Mouse (Mus musculus): Measurements from ENCODE around the gene Sh3tc1. TPM values are rescaled to one million over a fixed set of nuclear protein-coding genes. Genes with fewer than 3 reads are reported as not detected.

The Sh3tc1 gene
- polyA plus RNA-seq, 1 experiment from 2014 or later, result 2.3 TPM

DNA sequence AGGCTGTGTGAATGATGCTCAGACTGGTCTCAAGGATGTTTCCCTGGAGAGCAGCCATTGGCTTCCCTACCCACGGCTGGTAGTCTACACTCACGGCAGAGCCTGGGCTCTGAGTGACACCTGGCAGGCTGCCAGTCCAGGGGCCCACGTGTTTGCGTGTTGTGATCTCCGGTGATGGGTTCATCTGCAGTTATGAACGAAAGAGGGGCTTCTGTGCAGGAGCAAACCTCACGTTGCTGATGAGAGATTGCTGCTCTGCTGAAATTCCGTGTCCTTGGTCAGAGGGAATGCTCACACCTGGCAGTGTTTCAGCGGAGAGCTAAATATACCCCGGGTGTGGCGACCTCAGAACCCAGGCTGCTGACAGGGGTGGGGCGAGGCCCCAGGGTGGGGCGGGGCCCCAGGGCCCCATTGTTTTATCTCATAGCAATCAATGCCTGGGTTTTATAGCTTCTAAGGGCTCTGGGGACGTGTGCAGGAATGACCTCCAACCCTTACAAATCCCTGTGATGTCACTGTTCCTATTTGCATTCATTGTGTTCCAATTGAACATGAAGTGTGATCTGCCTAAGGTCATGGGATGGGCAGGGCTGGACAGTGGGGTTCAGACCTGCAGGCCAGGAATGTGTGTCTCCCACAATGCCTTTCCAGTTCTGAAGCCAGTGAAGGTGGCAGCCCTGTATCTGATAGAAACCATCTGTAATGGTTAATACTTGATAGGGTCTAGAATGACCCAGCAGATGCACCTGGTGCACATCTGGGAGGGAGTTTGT, 31.3 kb upstream of the Sh3tc1 start:
- Histone ChIP-seq H3K4me2 (ENCODE audit: low read depth, severe bottlenecking) (no peak overlapping the region), H3K36me3 (ENCODE audit: control insufficient read depth, insufficient read depth, low read length) (no peaks in the 10 kb centered on the region), H3K4me3 (ENCODE audit: low read depth, low read length) (no peak overlapping the region), H3K9me3 (ENCODE audit: control insufficient read depth, low read length) (no peaks in the 10 kb centered on the region), H3K4me1 (ENCODE audit: control insufficient read depth, insufficient read depth, low read length) (peaks cover 20% of the 10 kb centered on the region), H3K9ac (ENCODE audit: low read length) (no peak overlapping the region), H3K27me3 (ENCODE audit: control insufficient read depth, insufficient read depth, low read length) (no peaks in the 10 kb centered on the region), H3K27ac (replicated peaks; ENCODE audit: low read depth, low read length) (no peak overlapping the region)
- WGBS, result 67% methylated on average over 14 of the region's 14 CpGs
- DNase-seq (ENCODE audit: low spot score), result no peak
- ATAC-seq (ENCODE audit: insufficient number of reproducible peaks, low FRiP score, low TSS enrichment, low read depth), result no peak

DNA sequence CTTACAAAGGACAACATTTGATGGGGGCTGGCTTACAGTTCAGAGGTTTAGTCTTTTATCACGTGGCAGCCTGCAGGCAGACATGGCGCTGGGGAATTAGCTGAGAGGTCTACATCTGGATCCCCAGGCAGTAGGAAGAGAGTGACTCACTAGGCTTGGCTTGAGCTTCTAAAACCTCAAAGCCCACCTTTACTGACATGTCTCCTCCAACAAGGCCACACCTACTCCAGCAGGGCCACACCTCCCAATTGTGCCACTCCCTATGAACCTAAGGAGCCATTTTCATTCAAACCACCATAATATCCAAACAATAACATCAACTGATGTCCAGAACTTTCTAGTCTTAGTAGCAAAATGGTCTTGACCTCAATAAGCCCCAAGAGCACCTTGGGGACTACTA, 30.5 kb upstream of the Sh3tc1 start:
- DNase-seq (ENCODE audit: low spot score) (no peak), ATAC-seq (ENCODE audit: insufficient number of reproducible peaks, low FRiP score, low TSS enrichment, low read depth) (no peak)
- Histone ChIP-seq H3K27ac (replicated peaks; ENCODE audit: low read depth, low read length) (no peak overlapping the region), H3K4me2 (ENCODE audit: low read depth, severe bottlenecking) (no peak overlapping the region), H3K36me3 (ENCODE audit: control insufficient read depth, insufficient read depth, low read length) (no peaks in the 10 kb centered on the region), H3K4me1 (ENCODE audit: control insufficient read depth, insufficient read depth, low read length) (peaks cover 20% of the 10 kb centered on the region), H3K9ac (ENCODE audit: low read length) (no peak overlapping the region), H3K4me3 (ENCODE audit: low read depth, low read length) (no peak overlapping the region), H3K9me3 (ENCODE audit: control insufficient read depth, low read length) (no peaks in the 10 kb centered on the region), H3K27me3 (ENCODE audit: control insufficient read depth, insufficient read depth, low read length) (no peaks in the 10 kb centered on the region)
- WGBS, result 82% methylated on average over 2 of the region's 2 CpGs

DNA sequence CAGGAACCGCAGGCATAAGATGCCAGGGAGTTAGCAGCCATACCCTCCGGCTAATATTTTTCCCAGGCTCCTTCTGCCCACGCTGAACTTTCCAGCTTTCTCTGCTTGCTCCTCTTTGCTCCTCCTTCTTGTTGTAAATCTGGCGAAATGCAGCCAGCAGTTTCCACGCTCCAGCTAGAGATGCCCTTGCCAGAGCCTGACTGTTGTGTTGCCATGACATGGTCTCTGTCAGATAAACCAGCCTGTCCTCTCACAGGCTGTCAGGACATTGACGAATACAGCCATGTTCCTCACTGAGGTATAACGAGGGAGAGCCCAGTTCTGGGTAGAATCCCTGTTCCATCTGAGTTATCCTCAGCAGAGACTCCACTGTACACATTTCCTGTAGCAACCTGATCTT, 29.2 kb upstream of the Sh3tc1 start:
- Histone ChIP-seq H3K27me3 (ENCODE audit: control insufficient read depth, insufficient read depth, low read length) (no peaks in the 10 kb centered on the region), H3K27ac (replicated peaks; ENCODE audit: low read depth, low read length) (no peak overlapping the region), H3K4me2 (ENCODE audit: low read depth, severe bottlenecking) (no peak overlapping the region), H3K9me3 (ENCODE audit: control insufficient read depth, low read length) (no peaks in the 10 kb centered on the region), H3K9ac (ENCODE audit: low read length) (no peak overlapping the region), H3K36me3 (ENCODE audit: control insufficient read depth, insufficient read depth, low read length) (no peaks in the 10 kb centered on the region), H3K4me3 (ENCODE audit: low read depth, low read length) (no peak overlapping the region), H3K4me1 (ENCODE audit: control insufficient read depth, insufficient read depth, low read length) (peaks cover 11% of the 10 kb centered on the region)
- WGBS, result 81% methylated on average over 7 of the region's 7 CpGs
- DNase-seq (ENCODE audit: low spot score) (no peak), ATAC-seq (ENCODE audit: insufficient number of reproducible peaks, low FRiP score, low TSS enrichment, low read depth) (no peak)

GRCm38 (mm10) chr5:35768525-35768924, 28.7 kb upstream of the Sh3tc1 start:
- Histone ChIP-seq H3K27me3 (ENCODE audit: control insufficient read depth, insufficient read depth, low read length) (no peaks in the 10 kb centered on the region), H3K9me3 (ENCODE audit: control insufficient read depth, low read length) (no peaks in the 10 kb centered on the region), H3K4me3 (ENCODE audit: low read depth, low read length) (no peak overlapping the region), H3K4me2 (ENCODE audit: low read depth, severe bottlenecking) (no peak overlapping the region), H3K9ac (ENCODE audit: low read length) (no peak overlapping the region), H3K4me1 (ENCODE audit: control insufficient read depth, insufficient read depth, low read length) (peaks cover 7% of the 10 kb centered on the region), H3K36me3 (ENCODE audit: control insufficient read depth, insufficient read depth, low read length) (no peaks in the 10 kb centered on the region), H3K27ac (replicated peaks; ENCODE audit: low read depth, low read length) (no peak overlapping the region)
- ATAC-seq (ENCODE audit: insufficient number of reproducible peaks, low FRiP score, low TSS enrichment, low read depth), result no peak
- DNase-seq (ENCODE audit: low spot score), result no peak
- 79% methylated on average over 3 of the region's 3 CpGs for WGBS

DNA sequence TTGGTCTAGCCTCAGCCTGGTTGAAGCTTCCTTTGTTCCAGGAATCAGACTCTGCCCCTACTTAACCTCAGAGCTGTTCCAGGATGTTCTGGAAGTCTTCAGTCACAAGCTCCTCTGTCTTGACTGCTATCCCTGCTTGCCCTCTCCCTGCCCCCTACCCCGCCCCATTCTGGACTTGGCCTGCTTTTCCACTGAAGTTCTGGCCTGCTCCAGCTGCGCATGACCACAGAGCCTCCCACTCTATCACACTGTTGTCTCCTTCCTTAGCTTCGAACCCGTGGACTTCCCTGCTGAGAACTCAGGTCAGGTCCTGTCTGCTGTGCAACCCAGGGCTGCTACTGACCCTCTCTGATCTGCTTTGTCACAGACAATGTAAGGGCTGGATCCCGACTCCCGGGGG, 26.1 kb upstream of the Sh3tc1 start:
- 86% methylated on average over 6 of the region's 6 CpGs for WGBS
- DNase-seq (ENCODE audit: low spot score) (no peak), ATAC-seq (ENCODE audit: insufficient number of reproducible peaks, low FRiP score, low TSS enrichment, low read depth) (no peak)
- Histone ChIP-seq H3K27ac (replicated peaks; ENCODE audit: low read depth, low read length) (no peak overlapping the region), H3K4me2 (ENCODE audit: low read depth, severe bottlenecking) (no peak overlapping the region), H3K4me1 (ENCODE audit: control insufficient read depth, insufficient read depth, low read length) (no peaks in the 10 kb centered on the region), H3K9ac (ENCODE audit: low read length) (no peak overlapping the region), H3K36me3 (ENCODE audit: control insufficient read depth, insufficient read depth, low read length) (no peaks in the 10 kb centered on the region), H3K4me3 (ENCODE audit: low read depth, low read length) (no peak overlapping the region), H3K27me3 (ENCODE audit: control insufficient read depth, insufficient read depth, low read length) (no peaks in the 10 kb centered on the region), H3K9me3 (ENCODE audit: control insufficient read depth, low read length) (no peaks in the 10 kb centered on the region)

GRCm38 (mm10) chr5:35762850-35763249, 23.1 kb upstream of the Sh3tc1 start:
- peaks cover 30% of the 10 kb centered on the region for H3K27me3 ChIP-seq (ENCODE audit: control insufficient read depth, insufficient read depth, low read length)
- no peaks in the 10 kb centered on the region for H3K9me3 ChIP-seq (ENCODE audit: control insufficient read depth, low read length)
- 75% methylated on average over 10 of the region's 10 CpGs for WGBS
- H3K4me2 ChIP-seq (ENCODE audit: low read depth, severe bottlenecking), result no peak overlapping the region
- no peak for DNase-seq (ENCODE audit: low spot score)
- no peak overlapping the region for H3K4me3 ChIP-seq (ENCODE audit: low read depth, low read length)
- peaks cover 7% of the 10 kb centered on the region for H3K4me1 ChIP-seq (ENCODE audit: control insufficient read depth, insufficient read depth, low read length)
- H3K9ac ChIP-seq (ENCODE audit: low read length), result no peak overlapping the region
- H3K27ac ChIP-seq (replicated peaks; ENCODE audit: low read depth, low read length), result no peak overlapping the region
- no peak for ATAC-seq (ENCODE audit: insufficient number of reproducible peaks, low FRiP score, low TSS enrichment, low read depth)
- H3K36me3 ChIP-seq (ENCODE audit: control insufficient read depth, insufficient read depth, low read length), result no peaks in the 10 kb centered on the region

GRCm38 (mm10) chr5:35762388-35762787, 22.6 kb upstream of the Sh3tc1 start:
- H3K4me2 ChIP-seq (ENCODE audit: low read depth, severe bottlenecking), result no peak overlapping the region
- H3K4me3 ChIP-seq (ENCODE audit: low read depth, low read length), result no peak overlapping the region
- ATAC-seq (ENCODE audit: insufficient number of reproducible peaks, low FRiP score, low TSS enrichment, low read depth) (no peak), DNase-seq (ENCODE audit: low spot score) (no peak)
- no peak overlapping the region for H3K9ac ChIP-seq (ENCODE audit: low read length)
- H3K4me1 ChIP-seq (ENCODE audit: control insufficient read depth, insufficient read depth, low read length), result peaks cover 8% of the 10 kb centered on the region
- no peak overlapping the region for H3K27ac ChIP-seq (replicated peaks; ENCODE audit: low read depth, low read length)
- H3K27me3 ChIP-seq (ENCODE audit: control insufficient read depth, insufficient read depth, low read length), result peaks cover 31% of the 10 kb centered on the region
- H3K36me3 ChIP-seq (ENCODE audit: control insufficient read depth, insufficient read depth, low read length), result no peaks in the 10 kb centered on the region
- no peaks in the 10 kb centered on the region for H3K9me3 ChIP-seq (ENCODE audit: control insufficient read depth, low read length)
- WGBS, result 78% methylated on average over 5 of the region's 5 CpGs

- Histone ChIP-seq H3K9ac (ENCODE audit: low read length) (no peak overlapping the region), H3K4me3 (ENCODE audit: low read depth, low read length) (no peak overlapping the region), H3K36me3 (ENCODE audit: control insufficient read depth, insufficient read depth, low read length) (no peaks in the 10 kb centered on the region), H3K27ac (replicated peaks; ENCODE audit: low read depth, low read length) (no peak overlapping the region), H3K4me2 (ENCODE audit: low read depth, severe bottlenecking) (no peak overlapping the region), H3K4me1 (ENCODE audit: control insufficient read depth, insufficient read depth, low read length) (peaks cover 8% of the 10 kb centered on the region), H3K27me3 (ENCODE audit: control insufficient read depth, insufficient read depth, low read length) (peaks cover 33% of the 10 kb centered on the region), H3K9me3 (ENCODE audit: control insufficient read depth, low read length) (no peaks in the 10 kb centered on the region)
- ATAC-seq (ENCODE audit: insufficient number of reproducible peaks, low FRiP score, low TSS enrichment, low read depth), result no peak
- DNase-seq (ENCODE audit: low spot score), result no peak
- 75% methylated on average over 5 of the region's 5 CpGs for WGBS
Measured at GRCm38 (mm10) chr5:35761323-35761722, 21.5 kb upstream of the Sh3tc1 start.
